Mouse (Mus musculus): Measurements from ENCODE around the gene Mllt11.

Gene Mllt11

DNA sequence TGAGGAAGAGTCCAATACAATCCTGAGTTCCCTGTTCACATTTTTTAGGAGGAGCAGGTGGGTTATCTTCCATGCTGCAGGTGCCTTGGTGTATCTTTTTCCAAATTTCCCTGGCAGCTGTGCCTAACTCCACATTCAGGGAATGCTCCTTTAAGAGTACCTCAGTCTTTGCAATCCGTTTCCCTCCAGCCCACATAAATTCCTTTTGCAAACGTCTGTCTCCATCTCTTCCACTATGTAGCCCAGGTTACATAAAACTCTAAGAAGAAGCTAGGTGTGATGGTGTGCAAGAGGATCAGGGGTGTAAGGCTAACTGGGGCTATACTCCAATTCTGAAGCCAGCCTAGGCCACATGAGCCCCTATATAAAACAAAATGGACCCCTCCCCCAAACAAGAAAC lies 11.1 kb upstream of the Mllt11 start:
- no peak for DNase-seq

DNA sequence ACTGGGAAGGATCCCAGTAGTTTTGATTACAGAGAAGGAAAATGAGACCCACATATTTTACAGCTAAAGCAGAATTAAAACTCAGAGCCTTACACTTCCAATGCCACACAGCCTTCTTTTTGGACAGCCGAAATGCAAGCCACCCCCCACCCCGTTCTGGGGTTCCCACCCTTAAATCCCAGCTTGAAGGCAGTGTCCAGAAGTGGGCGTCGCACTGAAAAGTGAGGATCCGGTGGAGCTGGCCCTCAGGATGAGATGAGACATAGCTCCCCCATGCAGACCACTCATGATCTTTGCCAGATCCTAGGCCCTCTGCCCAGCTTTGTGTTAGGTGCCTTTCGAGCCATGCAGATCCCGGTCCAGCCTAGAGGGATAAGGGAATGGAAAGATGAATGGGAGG lies 9.5 kb upstream of the Mllt11 start, which contains the start of gene Gm128:
Gm128 (minus strand) TSS at position 101 of the 400 bp plus-strand sequence.
- no peak for DNase-seq

DNA sequence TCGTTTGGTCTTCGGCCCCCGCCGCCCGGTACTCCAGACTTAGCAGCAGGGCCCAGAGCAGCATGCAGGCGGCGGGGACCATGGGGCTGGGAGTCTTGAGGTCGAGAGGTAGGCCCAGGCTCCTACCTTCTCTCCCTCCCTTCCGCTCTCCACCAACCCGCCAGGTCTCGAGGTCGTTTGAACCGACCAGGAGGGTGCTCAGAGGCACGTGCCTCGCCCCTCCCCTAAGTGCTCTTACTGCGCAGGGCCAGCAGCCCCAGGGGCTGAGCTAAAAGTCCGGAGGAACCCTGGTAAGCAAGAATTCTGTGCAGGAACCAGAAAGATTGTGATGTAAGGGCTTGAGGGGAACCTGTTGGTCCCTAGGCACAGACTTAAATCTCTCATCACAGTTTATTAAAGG lies 8.9 kb upstream of the Mllt11 start:
- DNase-seq, result no peak

DNA sequence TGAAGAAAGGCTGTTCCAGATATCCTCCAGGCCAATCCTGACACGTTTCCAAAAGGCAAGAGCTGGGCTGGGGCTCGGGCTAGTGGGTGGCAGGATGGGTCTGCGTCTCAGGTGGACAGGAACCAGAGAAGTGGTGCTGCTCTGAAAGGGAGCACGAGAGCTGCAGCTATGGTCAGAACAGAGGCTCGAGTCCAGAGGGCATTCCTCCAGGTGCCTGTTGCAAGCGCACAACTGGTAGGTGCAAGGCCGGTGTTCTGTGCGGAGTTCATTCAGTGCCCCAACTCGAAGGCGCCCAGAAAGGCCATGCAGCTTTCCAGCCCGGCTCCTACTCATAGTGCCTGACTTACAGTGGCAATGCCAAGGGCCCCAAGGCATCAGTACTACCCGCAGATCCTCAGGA lies 8.0 kb upstream of the Mllt11 start:
- DNase-seq, result no peak

DNA sequence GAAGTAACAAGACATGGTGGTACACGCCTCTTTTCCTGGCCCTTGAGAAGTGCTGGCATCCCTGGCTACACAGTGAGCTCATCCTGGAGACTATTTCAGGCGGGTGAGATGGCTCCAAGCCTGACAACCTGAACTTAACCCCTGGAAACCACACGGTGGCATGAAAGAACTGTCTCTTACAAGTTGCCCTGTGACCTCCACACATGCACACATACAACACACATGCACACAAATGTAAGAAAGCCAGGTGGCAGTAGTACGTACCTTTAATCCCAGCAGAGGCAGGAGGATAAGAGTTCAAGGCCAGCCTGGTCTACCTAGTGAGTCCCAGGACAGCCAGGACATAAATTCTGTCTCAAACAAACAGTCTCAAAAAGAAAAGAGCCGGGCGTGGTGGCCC lies 7.1 kb upstream of the Mllt11 start:
- no peak for DNase-seq

DNA sequence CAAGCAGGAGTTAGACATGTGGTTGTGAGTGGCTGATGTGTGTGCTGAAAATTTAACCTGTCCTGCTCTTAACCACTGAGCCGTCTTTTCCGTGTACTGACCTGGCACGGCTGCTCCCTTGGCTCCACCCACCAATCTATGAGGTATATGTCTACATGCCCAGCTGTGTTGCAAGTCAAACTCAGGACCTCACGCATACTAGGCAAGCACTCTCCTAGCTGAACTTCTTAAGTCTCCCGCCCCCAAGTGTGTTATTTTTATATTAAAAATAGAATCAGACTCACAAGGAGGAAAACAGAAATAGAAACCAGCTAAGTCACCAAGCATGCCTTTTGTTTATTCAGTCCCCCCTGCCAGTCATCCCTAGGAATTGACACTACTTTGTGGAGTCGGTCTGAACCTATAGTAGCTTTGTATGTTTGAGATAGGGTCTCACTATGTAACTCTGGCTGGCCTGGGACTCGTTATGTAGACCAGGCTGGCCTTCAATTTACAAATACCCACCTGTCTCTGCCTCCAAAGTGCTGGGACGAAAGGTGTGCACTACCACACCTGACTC lies 5.6 kb upstream of the Mllt11 start:
- no peak for DNase-seq

DNA sequence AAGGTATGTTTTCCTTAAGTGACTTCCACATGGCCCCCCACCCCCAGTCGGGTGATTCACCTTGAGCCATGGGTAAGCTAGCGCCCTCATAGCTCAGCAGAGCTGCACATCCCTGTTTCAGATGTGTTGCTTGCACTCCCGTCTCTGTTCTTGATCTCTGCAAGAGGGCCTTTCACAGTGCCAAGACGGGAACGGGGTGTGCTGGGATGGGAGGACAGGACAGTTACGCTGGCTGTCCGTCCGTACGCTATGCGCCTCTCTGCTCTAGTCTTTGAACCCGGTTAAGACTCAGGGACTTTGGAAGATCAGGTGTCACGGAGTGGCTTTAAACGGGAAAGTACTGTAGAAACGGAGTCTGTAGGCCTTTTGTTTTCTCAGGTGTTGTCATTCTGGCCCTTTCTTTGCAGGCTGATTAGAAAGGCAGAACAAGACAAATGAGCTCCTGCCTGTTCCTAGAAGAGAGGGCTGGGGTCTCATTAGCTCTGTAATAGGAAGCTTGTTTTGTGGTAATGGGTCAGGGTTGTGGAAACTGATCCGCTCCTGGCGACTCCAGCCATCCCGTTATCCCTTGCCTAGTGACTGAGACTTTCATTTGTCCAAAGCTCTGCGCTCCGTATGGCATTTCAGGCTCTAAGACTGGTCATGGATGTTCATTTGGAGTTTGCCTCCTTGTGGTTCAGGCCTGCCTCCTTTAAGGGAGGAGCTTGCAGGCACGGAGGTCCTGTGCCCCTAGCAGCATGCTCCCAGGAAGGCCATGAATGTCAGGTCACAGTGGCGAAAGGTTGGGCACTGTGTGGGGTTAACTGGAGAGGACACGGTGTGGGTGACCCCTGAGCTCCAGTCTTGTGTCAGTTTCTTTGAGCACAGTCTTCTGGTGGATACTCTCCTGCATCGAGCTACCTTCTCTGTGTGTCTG lies 3.7 kb upstream of the Mllt11 start:
- DNase-seq, result no peak

DNA sequence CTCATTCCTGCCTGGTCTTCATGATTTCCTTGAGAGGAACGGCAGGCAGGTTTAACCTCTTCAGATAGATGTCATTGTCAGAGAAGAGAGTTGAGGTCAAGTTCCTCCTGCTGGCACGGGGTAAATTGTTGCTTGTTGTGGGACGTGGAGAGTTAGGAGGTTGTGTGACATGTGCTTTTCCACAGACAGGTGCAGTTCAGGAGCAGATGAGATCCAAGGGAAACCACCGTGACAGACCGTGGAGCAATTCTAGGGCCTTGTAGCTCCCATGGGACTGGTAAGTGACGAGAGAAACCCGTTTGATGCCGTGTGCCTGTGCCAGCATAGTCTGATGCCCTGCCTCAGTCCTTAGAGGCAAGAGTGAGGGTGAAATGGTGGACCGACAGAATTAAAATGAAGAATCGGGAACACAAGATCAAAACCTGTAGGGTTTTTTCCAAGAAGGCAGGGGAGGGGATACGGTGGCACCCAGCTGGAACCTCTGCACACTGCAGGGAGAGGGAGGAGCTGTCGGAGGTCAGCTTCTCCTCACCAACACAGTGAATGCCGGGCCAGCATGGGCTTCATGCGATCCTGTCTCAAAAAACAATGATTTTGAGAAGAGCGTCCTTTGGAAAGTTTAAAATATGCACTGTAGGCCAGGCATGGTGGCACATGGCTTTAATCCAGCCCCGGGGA lies 1.5 kb upstream of the Mllt11 start:
- no peak for DNase-seq

DNA sequence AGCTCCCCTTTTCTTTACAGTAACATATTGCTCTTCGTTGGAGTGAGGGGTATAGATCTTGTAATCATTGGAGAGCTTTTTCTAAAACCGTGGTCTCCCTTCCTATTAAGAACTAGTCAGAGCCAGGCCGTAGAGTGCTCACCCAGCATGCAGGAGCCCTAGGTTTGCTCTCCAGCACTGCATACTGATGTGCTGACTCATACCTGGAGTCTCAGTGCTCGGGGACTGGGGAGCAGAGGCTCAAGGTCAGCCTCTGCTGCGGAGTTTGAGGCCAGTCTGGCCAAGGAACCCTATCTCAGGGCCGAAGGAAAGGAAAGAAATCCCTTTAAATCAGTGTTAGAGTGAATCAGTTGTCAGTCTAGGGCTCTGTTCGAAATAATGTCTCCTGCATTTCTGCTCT lies 800 bp upstream of the Mllt11 start:
- DNase-seq, result no peak

DNA sequence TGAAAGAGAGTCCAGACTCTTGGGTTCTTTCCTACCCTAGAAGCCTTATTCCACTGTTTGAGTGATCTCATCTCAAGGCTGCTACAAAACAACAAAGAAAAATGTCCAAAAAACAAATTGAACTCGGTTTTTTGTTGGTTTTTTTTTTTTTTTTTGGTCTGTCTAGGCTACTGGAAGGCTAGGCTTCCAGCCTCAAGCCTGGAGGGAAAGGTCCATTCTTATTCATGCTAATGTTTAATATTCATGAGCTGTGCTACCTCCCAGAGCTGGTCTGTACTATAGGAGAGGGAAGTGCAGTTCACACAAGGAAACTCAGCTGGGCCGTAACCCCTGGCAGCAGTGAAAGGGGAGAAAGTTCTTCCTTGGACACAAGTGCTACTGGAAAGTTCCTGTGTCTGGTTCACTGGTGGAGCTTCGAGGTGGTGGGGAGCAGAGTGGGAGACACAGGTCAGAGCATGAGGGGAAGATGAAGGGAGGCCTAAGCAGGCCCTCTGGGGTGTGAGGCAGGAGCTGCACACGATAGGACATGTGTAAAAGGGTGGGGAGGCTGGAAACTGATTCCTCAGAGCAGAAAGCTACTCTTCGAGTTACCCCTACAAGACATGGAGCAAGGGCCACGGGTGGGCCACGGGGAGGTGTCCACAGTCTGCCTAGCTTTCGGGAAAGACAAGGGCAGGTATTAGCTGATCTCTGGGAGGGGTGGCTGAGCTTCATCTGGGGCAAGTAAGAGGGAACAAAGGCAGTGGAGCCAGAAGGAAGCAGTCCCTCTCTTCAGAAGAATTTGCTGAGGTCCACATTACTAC lies 1.3 kb downstream of the Mllt11 start:
- DNase-seq, result no peak

DNA sequence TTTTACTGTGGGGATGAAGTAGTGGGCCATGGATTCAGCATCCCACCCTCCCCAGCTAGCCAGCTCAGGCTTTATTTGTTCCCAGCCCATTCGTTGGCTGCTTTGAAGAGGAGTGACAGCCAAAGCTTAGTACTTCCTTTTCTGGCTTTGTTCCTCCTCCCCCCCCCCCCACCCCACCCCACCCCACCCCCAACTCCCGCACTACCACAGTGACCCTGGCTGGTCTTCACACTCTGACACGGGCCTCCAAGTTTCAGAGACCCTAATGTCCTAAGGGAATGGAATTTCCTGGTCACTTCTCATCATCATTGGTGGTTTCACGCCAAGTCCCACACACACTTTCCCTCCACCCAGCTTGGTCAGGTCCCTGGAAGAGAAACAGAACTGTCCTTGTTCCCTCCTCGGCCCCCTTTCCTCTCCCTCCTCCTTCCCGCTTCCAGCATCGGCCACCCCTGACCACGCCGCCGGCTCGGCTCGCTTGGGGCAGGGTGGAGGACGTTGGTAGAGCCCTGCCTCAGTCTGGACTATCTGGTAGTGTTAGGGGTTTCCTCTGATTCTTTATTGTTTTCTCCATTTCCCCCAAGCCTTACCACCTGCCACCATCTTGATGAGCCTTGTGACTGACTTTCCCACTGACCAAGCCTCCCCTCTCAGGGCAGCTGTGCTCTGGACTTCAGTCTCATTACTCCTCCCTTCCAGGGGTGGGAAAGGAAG lies 2.0 kb downstream of the Mllt11 start:
- no peak for DNase-seq

DNA sequence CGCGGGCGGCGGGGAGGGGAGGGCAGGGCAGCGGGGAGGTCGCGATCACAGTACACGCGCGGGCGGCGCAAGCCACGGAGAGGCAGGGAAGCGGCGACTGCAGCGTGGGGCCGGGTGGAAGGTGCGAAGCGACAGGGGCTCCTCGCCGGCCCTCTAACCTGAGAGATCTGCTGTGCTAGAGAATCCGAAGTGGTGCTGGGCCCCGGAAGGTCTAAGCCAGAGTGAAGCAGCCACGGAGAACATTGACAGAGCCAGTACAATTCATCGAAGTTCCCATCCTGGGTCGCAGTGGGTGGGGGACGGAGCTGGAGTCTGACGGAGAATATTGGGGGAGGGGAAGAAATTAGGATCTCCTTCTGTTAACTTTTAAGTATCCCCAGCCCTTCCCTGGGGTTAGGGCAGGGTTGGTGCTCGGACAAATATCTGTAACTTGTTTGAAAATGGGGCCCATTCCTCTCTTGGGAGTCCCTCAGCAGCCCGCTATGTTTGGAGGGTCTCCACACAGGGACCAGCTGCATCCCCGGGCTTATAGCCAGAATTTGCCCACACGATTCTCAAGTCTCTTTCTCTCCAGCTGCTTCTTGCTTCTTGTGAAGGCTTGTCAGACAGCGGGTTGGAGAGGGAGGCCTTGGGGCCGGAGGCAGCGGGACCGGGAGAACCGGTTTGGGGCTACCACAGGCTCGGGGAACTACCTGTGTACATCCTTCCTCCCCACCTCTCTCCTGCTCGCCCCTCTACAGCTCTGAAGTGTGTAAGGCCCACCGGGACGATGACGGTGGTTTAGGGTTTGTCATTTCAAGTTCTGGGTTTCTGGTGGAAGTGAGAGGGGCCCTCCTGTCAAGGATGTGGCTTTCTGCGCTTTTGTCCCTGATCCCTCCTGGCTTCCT lies 2.8 kb downstream of the Mllt11 start:
- peak; percentile 40 to 43 for DNase-seq

DNA sequence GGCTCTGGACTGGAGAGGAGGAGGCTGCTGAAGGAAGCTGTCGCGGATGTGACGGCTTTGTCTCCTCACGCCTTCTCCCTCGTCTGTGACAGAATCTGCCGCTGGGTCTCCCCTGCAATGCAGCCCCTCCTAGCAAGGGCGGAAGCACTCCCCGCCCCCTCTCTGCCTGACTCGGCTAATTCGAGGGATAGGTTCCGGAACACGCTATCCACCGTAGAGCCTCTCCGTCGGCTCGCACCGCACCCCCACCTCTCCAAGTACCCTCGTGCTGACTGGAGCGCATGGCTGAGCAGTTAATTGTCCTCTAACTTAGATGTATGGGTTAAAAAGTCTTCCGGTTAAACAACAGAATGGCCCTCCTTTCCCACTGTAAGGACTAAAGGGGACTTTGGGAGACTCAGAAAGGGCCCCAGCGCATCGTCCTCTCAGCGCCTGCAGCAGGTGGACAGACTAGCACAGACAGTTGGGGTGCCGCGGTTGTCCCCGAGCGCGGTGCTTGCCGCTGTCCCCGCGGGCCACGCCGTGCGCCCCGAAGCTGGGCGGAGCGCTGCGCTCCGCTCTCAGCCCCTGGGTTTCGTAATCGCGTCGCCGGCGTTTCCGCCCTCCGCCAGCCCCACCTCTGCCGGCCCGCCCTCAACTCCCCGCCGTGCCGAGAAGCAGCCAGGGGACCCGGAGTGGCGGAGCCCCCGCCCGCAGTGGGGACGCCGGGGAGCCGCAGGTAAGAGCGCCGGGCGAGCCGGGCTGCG lies 3.6 kb downstream of the Mllt11 start, which contains the start of gene Cdc42se1:
Cdc42se1 (plus strand) TSS at position 585 of the 746 bp plus-strand sequence.
- DNase-seq, result peak; percentile 82 to 88

DNA sequence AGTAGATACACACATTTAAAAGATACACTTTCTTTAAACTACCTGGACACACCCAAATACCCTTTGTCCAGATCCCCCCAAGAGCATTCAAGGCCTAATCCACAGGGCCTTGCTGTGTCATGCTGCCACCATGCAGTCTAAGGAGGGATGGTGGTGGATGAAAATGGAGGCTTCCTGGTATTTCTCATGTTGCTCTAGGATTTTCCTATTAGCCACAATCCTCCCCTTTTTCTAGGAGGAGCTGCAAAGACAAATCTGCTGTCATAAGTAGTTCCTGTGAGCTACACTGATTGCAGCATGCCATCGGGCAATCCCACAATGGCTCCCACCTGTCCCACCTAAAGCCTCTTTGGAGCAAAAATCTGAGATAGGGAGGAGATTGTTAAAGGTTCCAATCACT lies 4.8 kb downstream of the Mllt11 start:
- DNase-seq, result no peak

DNA sequence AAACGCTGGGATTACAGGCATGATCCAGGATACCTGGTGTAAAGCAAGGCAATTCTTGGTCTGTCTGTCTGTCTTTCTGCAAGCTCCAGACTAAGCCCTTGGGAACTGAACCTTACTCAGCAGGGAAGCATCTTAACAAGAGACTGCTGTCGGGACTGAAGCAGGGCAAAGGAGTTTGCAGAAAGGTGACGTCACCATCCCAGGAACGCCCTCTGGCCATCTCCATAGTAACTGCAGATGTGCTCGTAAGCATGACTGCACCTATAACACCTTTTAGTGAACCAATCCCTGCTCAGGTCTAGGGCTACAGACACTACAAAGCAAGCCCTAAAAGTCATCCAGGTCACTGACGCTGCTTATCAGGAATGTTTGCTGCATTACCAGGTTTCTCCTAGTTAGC lies 7.7 kb downstream of the Mllt11 start:
- no peak for DNase-seq

DNA sequence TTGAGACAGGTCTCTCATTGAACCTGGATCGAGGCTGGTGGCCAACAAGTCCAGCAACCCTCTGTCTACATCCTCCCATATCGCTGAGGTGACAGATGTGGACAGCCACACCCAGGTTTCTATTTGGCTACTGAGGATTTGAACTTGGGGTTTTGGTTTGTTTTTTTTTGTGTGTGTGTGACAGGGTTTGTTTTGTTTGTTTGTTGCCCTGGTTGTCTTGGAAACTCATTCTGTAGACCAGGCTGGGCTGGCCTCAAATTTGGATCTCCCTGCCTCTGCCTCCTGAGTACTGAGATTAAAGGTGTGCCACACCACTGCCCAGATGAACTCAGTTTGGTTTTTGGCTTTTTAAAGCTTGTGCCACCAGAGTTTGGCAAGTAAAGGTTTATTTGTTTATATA lies 8.9 kb downstream of the Mllt11 start:
- DNase-seq, result no peak

DNA sequence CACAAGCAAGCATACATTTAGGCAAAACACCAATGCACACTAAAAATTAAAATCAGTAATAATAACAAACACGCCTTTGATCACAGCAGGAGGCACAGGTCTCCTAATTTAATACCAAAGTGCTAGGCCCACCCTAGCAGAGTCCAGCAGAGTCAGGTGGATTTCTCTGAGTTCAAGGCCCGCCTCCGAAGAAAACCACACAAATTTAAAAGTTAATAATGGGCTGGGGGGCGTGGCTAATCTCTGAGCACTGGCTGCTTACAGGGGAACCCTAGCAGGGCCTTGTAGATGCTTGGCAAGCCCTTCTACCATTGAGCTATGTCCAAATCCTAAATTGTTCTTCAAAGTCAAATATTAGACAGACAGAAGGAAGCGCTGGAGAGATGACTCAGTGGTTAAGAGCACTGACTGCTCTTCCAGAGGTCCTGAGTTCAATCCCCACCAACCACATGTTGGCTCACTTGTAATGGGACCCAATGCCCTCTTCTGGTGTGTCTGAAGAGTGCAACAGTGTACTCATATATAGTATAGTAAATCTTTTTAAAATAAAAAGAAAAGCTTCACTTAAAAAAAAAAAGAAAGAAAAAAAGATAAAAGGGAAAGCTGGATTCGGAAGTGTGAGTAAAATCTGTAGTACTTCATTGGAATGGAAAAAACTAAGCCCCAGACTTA lies 13.4 kb downstream of the Mllt11 start:
- DNase-seq, result no peak

DNA sequence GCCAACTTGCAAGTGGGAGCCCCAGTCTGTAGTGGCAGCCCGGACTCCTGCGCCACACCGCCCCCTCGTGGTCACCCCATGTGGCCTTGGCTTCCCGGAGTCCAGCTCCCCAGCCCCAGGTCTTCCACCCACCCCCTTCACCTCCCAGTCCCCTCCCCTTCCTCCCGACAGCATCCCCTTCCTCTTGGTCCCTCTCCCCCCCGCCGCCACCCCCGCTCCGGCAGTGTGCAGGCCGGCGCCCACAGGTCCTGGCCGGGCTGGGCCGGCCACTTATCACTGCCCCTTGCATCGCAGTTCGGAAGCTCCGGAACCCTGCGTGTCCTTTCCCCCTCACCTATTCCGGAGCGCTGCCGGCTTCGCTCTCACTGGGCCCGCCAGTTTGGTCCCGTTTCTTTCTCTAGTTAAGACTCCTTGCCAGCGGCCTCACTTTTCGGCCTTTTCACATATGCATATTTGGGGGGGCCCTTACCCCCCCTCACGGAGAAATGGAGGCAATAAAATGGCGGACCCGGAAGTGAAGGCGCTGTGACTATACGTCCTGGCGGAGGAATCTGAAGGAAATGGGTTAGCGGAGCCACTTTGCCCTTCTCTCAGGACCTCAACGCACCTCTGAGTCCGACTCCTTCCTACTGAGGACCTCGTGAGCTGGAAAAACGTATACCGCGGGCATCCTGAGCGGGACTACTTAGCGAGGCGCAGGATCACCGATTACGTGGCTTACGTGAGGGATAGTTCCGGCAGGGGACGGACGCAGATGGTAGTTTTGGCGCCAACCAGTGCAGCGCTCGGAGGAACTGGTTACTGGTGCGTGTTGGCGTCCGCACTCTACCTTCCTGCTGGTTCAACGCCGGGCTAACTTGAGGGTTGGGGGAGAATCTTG lies 14.5 kb downstream of the Mllt11 start, which contains the start of gene Gabpb2:
Gabpb2 (minus strand) TSS at position 662 of the 880 bp plus-strand sequence.
- peak; percentile 94 to 97 for DNase-seq

Measured in cerebellum, postnatal 36 days (tissue).